Mouse (Mus musculus): ENCODE measurements around the gene Mettl13.

Mettl13 gene

DNA sequence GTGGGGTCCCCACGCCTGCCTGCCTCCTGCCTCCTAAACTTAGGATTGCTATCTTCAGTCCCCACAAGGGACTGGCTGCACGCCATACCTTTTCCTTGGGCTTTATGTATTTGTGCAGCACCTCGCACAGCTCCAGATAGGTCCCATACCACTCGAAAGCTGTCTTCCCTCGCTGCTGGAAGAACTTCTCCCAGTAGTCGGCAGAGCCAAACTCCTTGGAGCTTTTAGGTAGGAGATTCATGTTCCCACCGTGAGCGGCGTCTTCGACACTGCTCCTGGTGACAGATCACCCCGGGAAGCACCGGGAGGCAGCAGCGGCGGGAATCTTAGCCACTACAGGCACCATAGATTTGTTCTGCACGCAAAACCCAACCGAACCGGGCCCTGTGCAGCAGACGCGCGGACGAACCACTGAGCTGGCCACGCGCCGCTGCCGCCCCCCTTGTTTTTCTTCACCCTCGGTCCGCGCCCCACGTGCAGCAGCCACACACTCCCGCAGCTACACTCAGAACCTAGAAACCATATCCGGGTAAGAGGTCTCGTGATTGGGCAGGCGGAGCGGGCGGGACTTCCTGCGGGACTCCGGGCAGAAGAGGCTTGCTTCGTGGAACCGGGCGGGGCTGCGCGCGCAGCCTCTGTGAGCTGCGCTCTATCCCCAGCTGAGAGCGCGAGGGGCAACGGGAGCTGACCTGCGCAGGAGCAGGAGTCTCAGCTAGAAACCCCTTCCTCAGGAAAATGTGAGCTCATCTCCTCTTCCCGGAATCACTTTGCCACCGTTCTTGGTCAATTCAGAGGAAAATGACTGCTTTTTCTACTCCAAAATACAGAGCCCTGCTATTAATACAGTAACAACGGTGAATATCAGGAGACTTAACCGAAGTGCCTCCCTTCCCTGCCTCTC lies at the start of gene Mettl13:
Gene Mettl13 (minus strand): TSS at position 536 of the 901 bp plus-strand sequence.
- DNase-seq: peak; percentile 89 to 93

DNA sequence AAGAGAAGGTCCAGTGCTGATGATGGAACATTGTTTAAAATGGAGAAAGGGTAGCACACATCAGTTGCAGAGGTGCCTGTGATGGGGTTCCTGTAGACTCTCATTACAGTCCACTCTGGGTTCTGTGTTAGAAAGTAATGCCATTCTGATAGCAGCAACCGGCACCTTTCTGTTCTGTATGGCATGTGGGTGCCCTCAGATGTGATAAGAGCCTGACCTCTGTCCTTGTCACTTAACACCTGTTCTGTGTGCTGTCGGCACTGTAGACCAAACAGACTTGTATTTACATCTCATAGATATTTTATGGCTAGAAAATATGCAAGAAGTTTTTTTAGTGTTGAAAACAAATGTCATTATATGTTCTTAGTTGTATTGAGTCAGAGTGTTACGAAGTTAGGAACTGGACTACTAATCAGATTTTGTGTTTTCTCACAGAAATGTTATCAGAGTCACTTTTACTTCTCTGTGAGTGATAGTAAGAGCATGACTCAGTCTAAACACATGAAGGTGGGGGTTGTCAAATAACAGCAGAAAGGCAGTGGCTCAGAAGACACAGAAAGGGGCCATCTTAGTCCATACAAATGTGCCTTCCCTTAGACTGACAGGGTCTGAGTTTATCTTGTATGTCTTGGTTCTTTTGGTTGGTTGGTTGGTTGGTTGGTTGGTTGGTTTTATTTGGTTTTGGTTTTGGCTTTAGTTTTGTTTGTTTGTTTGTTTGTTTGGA lies 49.2 kb upstream of the Mettl13 start:
- no peak for DNase-seq

DNA sequence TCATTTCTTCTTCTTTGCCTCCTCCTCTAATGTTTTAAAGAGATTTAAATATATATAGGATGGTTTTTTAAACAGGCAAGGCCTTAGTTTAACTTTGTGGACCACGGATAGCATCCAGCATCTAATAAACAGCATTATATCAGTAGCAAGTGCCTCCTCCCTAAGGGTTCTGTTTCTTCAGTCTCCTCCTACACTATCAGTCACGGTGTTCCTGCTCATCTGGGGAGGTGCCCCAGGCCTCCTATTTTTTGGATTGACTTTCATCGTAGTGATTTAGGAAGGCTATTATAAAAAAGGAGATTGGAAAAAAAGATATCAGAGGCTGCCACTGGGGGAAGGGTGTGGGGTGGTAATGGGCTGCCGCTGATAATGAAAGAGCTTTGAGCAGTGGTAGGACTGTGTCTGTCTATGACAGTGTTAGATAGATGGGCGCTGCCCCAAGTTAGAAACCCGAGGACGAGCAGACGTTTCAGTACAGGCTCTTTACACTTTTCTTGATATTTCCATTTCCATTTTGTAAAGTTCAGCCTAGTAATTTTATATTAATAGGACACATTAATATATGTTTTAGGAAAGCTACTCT lies 42.2 kb upstream of the Mettl13 start:
- DNase-seq: no peak

DNA sequence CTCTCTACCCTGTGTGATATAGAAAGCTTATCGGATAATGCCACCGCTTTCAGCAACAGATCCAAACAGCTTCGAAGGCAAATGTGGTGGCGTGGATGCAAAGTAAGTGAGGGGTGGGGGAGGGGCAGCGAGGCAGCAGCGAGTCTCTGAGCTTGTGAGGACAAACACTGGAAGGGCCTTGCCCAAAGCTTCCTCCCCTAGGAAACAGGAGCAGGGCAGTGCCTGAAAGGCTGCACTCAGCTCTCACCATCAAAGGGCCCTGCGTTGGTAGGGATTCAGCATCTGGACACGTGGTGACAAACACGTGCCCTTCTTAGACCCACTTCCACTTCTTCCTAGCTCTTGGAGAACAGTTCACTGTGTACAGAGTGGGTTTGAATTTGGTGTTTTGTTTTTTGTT lies 41.1 kb upstream of the Mettl13 start:
- DNase-seq: no peak

DNA sequence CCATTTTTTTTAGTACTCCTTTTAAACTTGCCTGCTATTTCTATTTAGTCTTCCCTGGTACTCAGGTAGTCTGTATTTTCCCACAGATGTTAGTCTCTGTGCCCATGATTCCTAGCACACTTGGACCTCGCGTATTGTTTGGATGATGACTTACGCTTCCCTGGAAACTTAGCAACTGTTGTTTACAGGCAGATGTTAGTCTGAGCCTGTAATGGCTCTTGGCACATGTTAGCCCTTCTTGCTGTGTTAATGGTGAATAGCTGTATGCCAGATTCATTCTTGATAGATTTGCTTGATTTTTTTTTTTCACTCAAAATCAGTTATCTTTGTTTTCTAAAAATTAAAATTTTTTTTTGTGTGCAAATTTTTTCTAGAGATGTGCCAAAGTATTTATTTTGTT lies 40.3 kb upstream of the Mettl13 start:
- no peak for DNase-seq

DNA sequence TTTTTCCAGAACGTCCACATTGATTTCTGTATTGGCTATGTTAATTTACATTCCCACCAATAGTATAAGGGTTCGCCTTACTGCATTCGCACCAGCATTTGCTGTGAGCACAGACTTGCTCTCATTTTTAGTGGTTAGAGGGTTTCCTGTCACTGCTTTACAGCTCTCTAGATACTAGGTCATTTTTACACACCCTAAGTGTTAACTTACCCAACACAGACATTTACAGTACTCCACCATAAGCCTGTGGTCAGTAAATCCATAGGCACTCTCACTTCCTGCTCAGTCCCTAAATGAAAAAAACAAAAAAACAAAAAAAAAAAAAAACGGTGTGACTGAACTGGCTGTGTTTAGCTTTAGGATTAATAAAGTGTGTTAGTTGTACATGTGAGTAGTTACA lies 37.9 kb upstream of the Mettl13 start:
- no peak for DNase-seq

DNA sequence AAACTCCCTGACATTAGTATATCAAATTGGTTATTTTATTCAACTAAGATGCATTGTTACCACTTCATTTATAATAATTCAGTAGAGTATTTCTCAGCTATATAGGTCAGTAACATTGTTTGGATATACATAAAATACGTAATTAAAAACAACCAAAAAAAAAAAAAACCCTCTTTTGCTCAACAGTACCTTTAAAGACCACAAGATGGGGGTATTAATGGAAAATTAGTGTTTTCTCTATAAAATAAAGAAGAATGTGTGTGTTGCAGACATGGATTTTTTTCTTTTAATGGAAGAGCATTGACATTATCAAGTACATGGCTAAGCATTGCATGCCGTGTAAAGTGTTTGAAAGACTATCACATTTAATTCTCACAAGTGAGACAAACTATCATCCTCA lies 34.5 kb upstream of the Mettl13 start:
- no peak for DNase-seq

DNA sequence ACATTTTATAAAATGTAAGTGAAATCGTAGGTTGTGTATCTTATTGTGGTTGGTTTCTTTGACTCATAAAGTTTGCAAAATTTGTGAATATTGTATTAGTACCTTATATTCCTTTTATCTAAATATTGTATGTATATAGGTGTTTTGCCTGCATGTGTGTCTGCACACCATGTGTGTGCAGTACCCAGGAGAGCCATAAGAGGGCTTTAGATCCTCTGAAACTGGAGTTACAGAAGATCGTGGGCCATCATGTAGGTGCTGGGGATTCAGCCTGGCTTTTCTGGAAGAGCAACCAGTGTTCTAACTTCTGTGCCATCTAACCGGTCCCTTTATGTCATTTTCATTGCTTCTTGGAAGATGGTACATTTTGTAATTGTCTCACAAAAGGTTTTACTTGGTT lies 26.7 kb upstream of the Mettl13 start:
- peak in 1 of 2 experiments; percentile 19 for DNase-seq

DNA sequence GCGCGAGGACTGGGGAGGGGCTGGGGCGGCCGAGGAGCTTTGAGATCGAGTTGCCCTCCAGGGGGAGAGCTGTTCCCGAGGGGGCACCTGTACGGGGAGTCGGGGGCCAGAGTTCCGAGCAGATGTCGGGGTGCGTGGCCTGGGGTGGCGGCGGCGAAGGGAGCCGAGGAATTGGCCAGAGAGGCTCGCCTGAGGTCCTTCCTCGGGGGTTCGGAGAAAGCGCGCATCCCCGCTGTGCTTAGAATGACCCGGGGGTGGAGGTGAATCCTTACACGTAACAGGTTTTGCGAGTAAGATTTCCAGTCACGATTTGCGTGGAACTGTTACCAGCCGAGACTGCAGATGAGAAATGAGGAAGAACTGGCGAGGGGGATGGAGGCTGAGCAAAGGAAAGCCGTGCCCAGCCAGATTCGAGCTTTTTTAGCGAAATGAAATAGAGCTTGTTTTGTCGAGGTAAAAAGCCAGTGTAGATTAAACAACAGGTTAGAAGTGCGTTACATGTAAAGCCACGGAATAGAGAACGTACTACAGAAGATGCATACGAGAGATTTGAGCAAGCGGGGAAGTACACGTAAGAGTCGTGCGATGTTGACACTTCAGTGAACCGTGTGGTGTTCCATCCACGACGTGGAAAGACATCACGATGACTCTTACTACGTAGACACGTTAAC lies 22.7 kb upstream of the Mettl13 start:
- DNase-seq: peak; percentile 67 to 68

DNA sequence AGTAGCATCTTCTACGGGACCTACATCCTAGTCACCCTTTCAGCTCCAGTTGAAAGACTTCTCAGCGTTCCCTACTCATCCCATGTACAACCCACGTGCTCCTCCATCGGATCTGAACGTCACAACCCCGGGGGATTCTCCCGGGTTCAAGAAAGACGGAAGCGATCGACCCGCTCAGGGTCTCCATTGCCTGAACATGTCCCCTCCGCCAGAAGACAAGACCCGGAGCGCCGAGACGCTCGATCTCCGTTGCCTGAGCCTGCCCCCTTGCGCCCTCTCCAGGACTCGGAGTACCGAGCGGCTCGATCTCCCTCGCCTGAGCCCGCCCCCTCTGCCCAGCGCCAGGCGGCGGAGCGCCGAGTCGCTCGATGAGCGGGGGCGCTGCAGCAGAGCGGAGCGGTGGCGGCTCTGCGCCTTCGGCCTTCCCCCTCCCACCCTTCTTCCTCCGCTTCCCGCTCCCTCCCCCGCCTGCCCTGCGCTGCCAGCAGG lies 22.0 kb upstream of the Mettl13 start, which contains the start of gene Vamp4:
Gene Vamp4 (plus strand): TSS at position 256 of the 489 bp plus-strand sequence.
- peak; percentile 96 for DNase-seq

DNA sequence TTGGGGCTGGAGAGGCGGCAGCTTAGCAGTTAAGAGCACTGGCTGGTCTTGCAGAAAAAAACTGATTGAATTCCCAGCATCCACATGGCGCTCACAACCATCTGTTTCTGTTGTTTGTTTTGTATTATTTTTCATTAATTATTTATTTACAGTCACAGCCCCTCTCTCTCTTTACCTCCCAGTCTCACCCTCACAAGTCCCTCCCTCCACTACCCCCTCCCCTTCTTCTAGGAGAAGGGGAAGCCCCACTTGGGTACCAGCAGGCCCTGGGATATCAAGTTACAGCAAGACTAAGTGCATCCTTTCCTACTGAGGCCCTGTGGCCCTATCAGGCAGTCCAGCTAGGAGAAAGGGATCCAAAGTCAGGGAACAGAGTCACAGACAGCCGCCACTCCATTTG lies 19.0 kb upstream of the Mettl13 start:
- DNase-seq: no peak

DNA sequence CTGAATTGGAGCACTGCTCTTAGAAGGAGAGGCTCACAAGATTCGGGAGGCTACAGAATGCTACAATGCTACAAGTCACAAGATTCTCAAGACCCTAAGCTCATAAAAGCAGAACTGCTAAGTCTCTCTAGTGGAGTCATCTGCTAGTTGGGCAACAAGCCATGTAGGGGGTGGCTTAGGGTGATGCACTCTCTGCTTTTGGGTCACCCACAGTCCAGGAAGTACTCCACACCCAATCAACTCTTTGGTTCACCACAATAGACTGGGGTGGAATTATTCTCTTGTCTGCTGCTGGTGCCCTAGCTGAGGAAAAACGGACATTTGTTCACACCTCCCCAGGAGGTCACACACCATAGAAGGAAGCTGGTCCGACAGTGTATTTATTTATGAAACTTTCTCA lies 16.6 kb upstream of the Mettl13 start:
- DNase-seq: no peak

DNA sequence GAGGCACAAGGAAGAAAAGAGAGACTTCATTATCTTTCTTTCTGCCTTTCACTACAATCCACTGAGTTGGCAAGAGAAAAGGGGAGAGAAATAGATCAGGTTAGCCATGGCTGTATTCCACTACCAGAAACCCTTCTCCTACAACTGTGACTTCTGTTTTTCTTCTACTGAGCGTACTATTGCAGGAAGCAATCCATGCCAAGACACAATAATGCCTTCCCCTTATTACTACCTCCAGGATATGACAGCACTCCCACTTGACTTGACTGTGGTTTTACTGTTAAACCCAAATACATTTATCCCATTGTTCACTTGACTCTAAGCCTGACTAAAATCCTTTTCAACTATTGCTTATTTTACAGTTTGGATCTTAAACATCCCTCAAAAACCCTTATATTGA lies 14.9 kb upstream of the Mettl13 start:
- no peak for DNase-seq

DNA sequence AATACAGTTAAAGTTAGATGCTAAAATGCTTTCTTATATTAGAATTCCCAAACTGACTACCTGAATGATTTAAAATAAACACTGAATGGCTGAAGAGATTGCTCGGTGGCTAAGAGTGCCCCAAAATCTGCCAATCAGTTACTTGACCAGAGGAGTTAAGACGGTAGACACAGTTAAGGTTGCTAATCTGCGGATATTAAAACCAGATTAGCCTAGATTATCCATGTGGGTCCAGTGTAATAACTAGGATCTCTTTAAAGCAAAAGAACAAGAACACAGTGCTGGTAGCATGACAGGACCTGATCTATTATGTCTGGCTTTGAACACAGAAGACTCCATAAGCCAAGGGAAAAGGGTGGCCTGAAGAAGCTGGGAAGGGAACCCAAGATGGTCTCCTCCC lies 5.8 kb upstream of the Mettl13 start:
- no peak for DNase-seq

DNA sequence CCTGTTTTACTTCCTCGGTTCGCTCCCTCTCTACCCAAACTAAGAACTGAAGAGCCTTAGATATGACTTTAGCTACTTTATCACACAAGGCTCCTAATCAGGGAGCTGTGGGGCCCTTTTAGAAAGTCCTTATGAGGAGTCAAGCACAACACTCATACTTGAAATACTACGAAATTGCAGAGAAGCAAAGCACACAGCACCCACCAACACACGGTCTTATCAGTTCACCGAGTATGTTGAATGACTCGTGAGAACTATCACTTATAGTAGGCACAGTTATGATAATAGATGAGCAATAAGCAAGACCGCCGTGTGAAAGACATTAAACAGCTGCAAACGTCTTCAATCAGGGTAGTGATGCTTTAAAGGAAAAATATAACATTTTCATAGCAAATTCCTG lies 4.6 kb upstream of the Mettl13 start:
- no peak for DNase-seq

DNA sequence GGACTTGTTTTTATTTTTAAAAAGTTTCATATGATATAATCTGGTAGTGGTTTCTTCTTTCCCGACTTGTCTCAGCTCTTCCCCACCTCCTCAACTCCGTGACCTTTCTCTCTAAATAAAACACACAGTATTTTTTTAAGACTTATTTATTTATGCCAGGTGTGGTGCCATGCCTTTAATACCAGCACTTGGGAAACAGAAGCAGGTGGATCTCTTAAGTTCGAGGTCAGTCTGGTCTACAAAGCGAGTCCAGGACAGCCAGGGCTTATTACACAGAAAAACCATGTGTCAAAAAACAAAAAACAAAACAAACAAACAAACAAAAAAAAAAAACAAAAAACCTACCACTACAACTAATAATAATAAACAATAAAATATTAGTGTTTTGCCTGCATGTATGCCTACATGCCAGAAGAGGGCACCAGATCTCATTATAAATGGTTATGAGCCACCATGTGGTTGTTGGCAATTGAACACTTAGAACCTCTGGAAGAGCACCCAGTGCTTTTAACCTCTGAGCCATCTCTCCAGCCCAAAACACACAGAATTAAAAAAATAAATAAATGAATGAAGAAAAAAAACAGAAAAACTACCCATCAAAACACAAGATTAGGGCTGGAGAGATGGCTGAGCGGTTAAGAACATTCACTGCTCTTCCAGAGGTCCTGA lies 1.4 kb upstream of the Mettl13 start:
- peak in 1 of 2 experiments; percentile 36 for DNase-seq

DNA sequence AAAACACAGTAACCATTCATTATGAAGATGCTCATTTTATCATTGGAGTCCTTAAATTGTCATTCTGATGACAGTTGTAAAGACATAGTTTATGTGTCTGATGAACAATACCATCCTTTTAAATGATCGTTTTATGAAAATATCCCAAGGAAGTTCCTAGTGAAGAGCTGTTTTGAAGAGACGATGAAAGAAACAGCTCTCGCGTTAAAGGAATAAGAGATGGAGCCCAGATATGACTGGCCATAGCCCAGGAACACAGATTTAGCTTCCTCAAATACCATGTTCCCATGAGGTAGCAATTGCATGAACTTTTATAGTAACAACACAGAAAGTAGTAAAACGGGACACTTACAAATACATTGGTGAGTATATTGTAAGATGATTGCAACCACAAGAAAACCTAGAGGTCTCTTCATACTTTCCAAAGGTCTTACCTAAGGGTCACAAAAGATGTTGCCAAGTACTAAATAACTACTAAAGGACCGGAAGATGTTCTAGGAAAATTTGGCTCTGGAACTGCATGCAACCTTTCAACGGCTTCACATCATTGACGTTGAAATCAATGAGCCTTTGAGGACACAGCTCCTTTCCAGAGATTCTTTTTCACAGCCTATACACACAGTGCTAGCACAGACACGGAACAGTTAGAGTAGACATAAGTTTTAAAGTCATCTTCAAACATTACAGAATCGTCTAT lies 714 bp upstream of the Mettl13 start:
- DNase-seq: no peak

DNA sequence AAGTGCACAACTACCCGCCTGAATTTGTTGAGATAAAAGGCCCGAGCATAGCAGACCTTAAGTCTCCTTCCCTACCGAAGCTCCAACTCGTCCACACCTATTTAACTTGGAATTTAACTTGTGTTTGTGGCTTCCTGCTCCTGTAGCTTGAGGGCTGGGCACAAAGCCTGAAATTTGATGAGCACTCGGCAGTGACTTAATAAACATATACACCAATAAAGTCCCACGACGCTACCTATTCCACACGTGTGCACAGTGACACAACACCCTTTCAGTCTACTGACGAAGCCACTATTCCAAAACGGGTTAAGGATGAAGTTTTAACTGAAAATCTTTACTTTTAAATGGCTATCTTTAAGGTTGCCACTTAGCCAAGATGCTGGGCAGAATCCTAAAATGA lies 744 bp downstream of the Mettl13 start:
- DNase-seq: no peak

DNA sequence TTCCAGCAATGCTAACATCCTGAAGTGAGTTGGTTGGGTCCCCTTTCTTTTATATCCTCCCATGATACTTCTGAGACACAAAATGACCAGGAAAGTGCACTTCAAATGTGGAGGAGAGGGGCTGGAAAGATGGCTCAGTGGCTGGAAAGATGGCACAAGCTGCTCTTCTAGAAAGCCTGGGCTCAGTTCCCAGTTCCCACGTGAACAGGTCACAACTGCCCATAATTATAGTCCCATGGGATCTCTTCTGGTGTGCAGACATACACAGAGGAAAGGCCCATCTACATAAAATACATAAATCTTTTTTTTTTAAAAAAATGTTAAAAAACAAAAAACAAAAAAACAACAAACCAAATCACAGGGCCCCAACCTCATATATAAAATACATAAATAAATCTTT lies 5.1 kb downstream of the Mettl13 start:
- peak in 1 of 2 experiments; percentile 22 for DNase-seq

DNA sequence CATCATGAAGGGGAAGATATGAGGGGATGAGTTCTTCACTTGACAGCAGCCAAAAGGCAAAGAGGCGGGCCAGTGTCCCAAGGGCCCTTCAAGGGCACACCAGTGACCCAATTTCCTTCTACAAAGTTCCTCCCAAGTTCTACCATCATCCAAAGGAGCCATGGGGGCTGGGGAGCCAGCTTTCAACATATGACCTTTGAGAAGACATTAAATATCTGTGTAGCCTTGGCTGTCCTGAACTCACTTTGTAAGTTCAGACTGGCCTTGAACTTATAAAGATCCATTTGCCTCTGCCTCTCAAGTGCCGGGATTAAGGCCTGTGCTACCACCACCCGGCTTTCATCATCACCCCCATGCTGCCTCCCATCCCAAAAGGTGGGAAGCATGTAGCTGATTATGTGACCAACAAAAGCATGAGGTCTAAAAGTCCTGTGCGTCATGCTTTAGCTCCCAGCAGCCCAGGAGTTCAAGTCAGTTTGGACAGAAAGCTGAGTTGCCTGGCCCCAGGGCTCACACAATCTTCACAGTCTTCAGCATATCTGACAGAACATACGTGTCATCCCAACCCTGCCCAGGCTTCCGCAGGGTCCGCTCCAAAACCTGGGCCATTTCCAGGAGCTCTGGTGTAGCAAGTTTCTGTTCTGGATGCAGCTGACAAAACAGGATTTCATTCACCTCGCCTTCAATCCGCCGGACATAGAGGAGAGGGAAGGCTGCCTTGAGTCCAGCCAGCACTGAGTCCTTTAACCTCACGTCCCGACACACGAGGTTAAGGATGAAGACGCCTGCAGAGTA lies 14.4 kb downstream of the Mettl13 start:
- no peak for DNase-seq

DNA sequence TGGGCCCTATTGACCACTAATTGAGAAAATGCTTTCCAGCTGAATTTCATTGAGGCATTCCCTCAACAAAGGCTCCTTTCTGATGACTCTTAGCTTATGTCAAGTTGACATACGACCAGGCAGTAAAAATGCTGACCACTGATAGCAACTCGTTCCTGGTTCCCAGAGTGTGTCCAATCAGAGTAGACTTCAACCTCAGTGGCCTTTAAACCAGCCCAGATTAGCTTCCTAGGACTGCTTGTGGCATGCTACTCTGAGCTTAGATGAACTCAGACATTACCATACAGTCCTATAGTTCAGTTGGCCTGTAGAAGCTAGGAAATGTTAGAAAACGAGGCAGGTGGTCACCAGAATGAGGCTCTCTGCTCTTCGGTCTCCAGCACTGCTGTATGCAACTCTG lies 16.0 kb downstream of the Mettl13 start:
- DNase-seq: no peak

All from cerebellum, postnatal 14 days (tissue).